Mouse (Mus musculus) heart, embryonic 14.5 days (tissue): ENCODE results near the gene Map2k5. TPM values are rescaled to one million over a fixed set of nuclear protein-coding genes. Genes with fewer than 3 reads are reported as not detected.
A peak's percentile ranks its signal among the peaks of the same experiment; 100 is the strongest.

ENCODE experiments used
- ATAC-seq: fragments of 200-750 bp; cut with Nextera tagmentation; 2 replicates; pipeline ENCODE4 v1.8.0; 2017; ENCODE audit warnings: low read depth, moderate TSS enrichment; ENCODE audit not compliant: insufficient number of reproducible peaks, insufficient read depth, low FRiP score
- H3K27ac ChIP-seq, 2 experiments: fragments of 200-500 bp in 1 of 2; fragments of 300-500 bp in 1 of 2; sonication (generic) in 1 of 2; replicated peaks in 1 of 2; 2 replicates each; pipeline ENCODE4 v1.5.1; 2012 to 2014; ENCODE audit warnings: low read depth in 2 of 2, low read length in 2 of 2, control low read depth in 1 of 2, mild to moderate bottlenecking in 1 of 2, mixed read lengths in 1 of 2; ENCODE audit not compliant: control insufficient read depth in 1 of 2, insufficient read depth in 1 of 2
- H3K27me3 ChIP-seq: fragments of 300-500 bp; sonication (generic); 2 replicates; pipeline ENCODE4 v1.6.1; 2014; ENCODE audit warnings: mild to moderate bottlenecking, low read length, control low read depth; ENCODE audit not compliant: control insufficient read depth, insufficient read depth
- H3K36me3 ChIP-seq: fragments of 300-500 bp; sonication (generic); 2 replicates; pipeline ENCODE4 v1.6.1; 2014; ENCODE audit warnings: mild to moderate bottlenecking, control low read depth, low read length, mixed read lengths; ENCODE audit not compliant: control insufficient read depth, insufficient read depth
- H3K4me1 ChIP-seq, 2 experiments: fragments of 200-500 bp in 1 of 2; fragments of 300-500 bp in 1 of 2; sonication (generic) in 1 of 2; 2 replicates each; pipeline ENCODE4 v1.6.1; 2012 to 2014; ENCODE audit warnings: low read length in 2 of 2, control low read depth in 1 of 2, mixed read lengths in 1 of 2; ENCODE audit not compliant: control insufficient read depth in 2 of 2, insufficient read depth in 2 of 2
- H3K4me2 ChIP-seq: fragments of 300-500 bp; sonication (generic); 2 replicates; pipeline ENCODE4 v1.6.1; 2014; ENCODE audit warnings: mild to moderate bottlenecking, low read length
- H3K4me3 ChIP-seq, 2 experiments: fragments of 200-500 bp in 1 of 2; fragments of 300-500 bp in 1 of 2; sonication (generic) in 1 of 2; 2 replicates each; pipeline ENCODE4 v1.5.1; 2012 to 2014; ENCODE audit warnings: low read length in 2 of 2, mild to moderate bottlenecking in 2 of 2, control low read depth in 1 of 2, low read depth in 1 of 2, moderate library complexity in 1 of 2; ENCODE audit not compliant: control insufficient read depth in 1 of 2, insufficient read depth in 1 of 2
- H3K9ac ChIP-seq: fragments of 300-500 bp; sonication (generic); 2 replicates; pipeline ENCODE4 v1.6.1; 2014; ENCODE audit warnings: mild to moderate bottlenecking, low read length
- H3K9me3 ChIP-seq: fragments of 300-500 bp; sonication (generic); 2 replicates; pipeline ENCODE4 v1.6.1; 2016; ENCODE audit warnings: low read length, control low read depth; ENCODE audit not compliant: control insufficient read depth
- WGBS: fragments of 180-500 bp; shearing (Covaris S2); extraction: QIAGEN DNeasy Blood & Tissue Kit; methylation state at CpG from one replicate; pipeline ENCODE4 v1.1.7; 2014; 5-methylcytosine and 5-hydroxymethylcytosine counted together
- polyA plus RNA-seq: library from polyadenylated mRNA; unstranded; fragments of >200 nt; fragmentation: Nextera tagmentation; extraction: Ambion mirVana; gene quantifications from 2 replicates; pipeline ENCODE4 v1.2.1, GENCODE M21; 2014

The Map2k5 gene
- polyA plus RNA-seq, 1 experiment from 2014 or later, result 32.5 TPM

DNA sequence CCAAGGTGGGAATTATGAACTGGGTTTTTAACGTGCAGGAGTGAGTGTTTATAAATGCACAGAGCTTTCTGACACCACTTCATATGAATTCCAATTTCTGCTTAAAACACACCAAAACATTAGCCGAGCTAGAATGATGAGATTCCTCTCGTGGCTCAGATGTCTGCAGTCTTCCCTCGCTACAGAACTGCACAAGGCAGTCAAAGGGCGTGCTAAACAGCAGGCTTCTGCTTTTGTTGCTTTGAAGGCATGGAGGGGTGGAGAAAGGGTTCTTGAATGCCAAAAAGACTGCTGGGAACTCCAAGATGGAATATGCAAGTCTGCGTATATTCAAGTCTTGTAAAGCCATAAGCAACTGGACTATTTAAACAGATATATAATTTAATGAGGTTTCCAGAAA, 38.4 kb downstream of the Map2k5 start:
- WGBS, result 83% methylated on average over 6 of the region's 6 CpGs
- Histone ChIP-seq H3K27me3 (no peaks in the 10 kb centered on the region), H3K9ac (no peak overlapping the region), H3K4me1 (no peaks in the 10 kb centered on the region), H3K9me3 (no peaks in the 10 kb centered on the region), H3K4me2 (no peak overlapping the region), H3K4me3 (no peak overlapping the region), H3K27ac (no peak overlapping the region), H3K36me3 (peaks cover 51% of the 10 kb centered on the region)
- ATAC-seq, result no peak

DNA sequence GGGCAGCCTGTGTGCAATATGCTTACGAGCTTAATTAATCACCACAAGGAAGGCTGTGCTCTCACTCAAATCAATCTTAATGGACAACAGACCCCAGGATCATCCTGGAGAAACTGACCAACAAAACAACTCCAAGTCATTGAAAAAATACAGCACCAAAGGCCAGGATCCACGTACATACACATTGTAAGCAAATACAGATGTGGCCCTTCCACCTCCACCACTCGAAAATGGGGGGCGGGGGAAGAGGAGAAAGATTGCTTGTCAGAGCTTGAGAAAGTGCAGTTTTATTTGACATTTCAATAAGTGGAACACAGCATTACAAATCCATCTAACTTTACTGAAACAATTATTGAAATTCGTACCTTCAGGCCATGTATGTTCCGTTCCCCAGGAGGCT, 39.0 kb downstream of the Map2k5 start:
- Histone ChIP-seq H3K27ac (no peak overlapping the region), H3K4me1 (no peaks in the 10 kb centered on the region), H3K4me3 (no peak overlapping the region), H3K27me3 (no peaks in the 10 kb centered on the region), H3K36me3 (peaks cover 56% of the 10 kb centered on the region), H3K9me3 (no peaks in the 10 kb centered on the region), H3K9ac (no peak overlapping the region), H3K4me2 (no peak overlapping the region)
- WGBS, result 85% methylated on average over 6 of the region's 6 CpGs
- ATAC-seq, result no peak

DNA sequence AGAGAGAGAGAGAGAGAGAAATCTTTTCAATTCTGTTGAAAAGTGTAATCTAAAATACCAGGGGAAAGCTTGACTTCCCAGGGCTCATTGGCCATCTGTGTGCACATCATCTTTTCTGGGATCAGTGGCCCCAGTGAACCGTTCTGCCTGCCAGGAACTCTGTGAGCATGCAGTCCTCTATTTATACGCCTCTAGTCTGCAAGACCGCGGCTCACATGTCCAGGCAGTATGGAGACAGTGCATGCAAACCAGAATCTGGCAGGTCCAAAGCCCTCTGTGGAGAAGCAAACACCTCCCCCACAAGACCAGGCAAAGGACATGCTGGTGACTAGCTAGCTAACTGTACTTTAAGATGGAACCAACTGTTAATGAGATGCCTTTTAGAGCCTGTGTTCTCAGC, 41.9 kb downstream of the Map2k5 start:
- no peak overlapping the region for H3K27ac ChIP-seq
- 0 out of 2 replicates have a peak, but pooled peaks cover 3% of the 10 kb centered on the region for H3K9me3 ChIP-seq
- WGBS, result 90% methylated on average over 4 of the region's 4 CpGs
- no peak overlapping the region for H3K4me3 ChIP-seq
- peaks cover 57% of the 10 kb centered on the region for H3K36me3 ChIP-seq
- H3K4me2 ChIP-seq, result no peak overlapping the region
- no peak for ATAC-seq
- no peaks in the 10 kb centered on the region for H3K4me1 ChIP-seq
- H3K27me3 ChIP-seq, result no peaks in the 10 kb centered on the region
- H3K9ac ChIP-seq, result no peak overlapping the region

DNA sequence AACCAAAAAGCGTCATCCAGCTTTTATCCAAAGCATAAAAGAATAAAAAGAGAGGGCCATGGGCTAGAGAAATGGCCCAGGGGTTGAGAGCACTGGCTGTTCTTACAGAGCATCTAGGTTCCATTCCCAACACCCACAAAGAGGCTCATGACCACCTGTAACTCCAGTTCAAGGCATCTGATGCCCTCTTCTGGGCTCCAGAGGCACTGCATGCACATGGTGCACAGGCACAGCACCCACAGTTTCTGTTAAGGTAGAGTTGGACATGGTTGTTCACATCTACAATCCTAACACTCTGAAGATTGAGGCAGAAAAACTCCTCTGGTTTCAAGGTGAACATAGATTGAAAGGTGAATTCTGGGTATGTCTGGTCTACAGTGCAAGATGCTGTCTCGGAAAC, 44.6 kb downstream of the Map2k5 start:
- Histone ChIP-seq H3K4me2 (no peak overlapping the region), H3K27me3 (no peaks in the 10 kb centered on the region), H3K4me1 (peaks cover 0 to 6% of the 10 kb centered on the region in 2 experiments; a peak in 1 of 4 replicates), H3K9ac (no peak overlapping the region), H3K9me3 (0 out of 2 replicates have a peak, but pooled peaks cover 3% of the 10 kb centered on the region), H3K36me3 (peaks cover 67% of the 10 kb centered on the region), H3K4me3 (no peak overlapping the region), H3K27ac (no peak overlapping the region)
- 95% methylated on average over 2 of the region's 2 CpGs for WGBS
- no peak for ATAC-seq

DNA sequence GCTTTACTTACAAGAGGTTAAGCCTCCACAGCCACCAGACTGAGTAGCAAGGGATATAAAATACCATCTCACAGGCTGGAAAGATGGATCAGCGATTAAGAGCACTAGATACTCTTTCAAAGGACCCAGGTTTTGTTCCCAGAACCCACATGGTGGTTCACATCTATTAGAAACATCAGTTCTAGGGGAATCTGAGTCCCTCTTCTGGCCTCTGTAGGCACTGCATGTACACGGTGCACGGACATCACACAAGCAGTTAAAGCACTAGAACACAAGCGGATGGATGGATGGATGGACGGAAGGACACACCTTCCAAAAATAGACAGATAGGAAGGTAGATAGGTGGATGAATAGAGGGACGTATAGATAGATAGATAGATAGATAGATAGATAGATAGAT, 46.5 kb downstream of the Map2k5 start:
- peaks cover 55% of the 10 kb centered on the region for H3K36me3 ChIP-seq
- H3K9me3 ChIP-seq, result 0 out of 2 replicates have a peak, but pooled peaks cover 3% of the 10 kb centered on the region
- 91% methylated on average over 6 of the region's 6 CpGs for WGBS
- H3K9ac ChIP-seq, result no peak overlapping the region
- H3K4me3 ChIP-seq, result no peak overlapping the region
- no peaks in the 10 kb centered on the region for H3K27me3 ChIP-seq
- no peak for ATAC-seq
- peaks cover 0 to 6% of the 10 kb centered on the region in 2 experiments; a peak in 1 of 4 replicates for H3K4me1 ChIP-seq
- no peak overlapping the region for H3K27ac ChIP-seq
- no peak overlapping the region for H3K4me2 ChIP-seq

DNA sequence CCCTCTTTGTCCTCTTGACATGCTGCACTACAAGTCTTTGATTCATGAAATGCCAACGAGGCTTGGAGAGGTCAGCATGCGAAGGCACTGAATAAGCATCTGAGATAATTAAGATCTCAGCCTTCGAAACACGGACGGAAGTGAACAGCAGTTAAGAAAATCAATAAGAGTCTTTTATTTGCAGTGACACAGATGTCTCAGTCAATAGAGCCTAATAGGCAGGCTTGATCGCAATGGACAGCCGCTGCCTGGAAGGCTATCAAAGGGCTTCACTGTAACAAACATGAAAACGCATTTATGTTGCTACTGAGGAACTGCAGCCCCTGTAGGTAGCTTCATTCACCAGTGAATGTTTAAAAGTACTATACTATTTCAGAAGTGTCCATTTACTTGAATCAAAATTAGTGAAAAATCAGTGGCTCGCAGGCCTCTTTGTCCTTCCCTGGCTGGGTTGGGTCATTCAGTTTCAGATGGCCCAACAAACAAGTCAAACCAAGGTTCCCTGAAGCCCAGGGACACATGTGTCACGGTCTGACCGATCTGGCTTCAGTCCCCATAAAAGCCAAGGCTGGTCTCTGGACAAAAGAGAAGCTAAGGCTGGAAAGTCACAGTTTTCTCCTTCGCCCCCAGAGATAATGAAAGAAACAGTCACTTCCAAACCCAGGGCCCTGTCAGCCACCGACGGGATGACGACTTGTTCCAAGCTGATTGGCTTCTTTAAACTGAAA, 48.6 kb downstream of the Map2k5 start:
- Histone ChIP-seq H3K36me3 (peaks cover 44% of the 10 kb centered on the region), H3K27ac (peak overlapping the region in 1 of 2 experiments; percentile 5; a peak in 1 of 4 replicates)
- WGBS, result 85% methylated on average over 15 of the region's 15 CpGs

DNA sequence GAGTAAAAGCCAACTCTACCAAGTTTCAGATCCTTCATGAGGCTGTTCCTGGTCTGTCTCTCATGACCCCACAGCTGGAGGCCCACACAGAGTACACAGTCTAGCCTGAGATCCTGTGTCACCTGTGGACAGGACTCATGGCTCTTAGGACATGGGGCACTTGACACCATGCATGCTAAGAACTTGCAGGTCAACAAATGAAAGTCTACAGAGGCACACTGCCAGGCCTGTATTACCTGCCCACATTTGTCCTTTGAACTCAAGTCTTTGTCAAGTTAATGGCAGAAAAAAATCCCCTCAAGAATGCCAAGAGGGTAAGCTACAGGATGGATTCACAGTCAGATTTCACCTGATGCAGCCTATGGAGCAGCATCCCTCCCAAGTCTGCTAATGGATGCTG, 62.5 kb downstream of the Map2k5 start:
- Histone ChIP-seq H3K4me2 (no peak overlapping the region), H3K4me3 (no peak overlapping the region), H3K4me1 (peaks cover 4 to 10% of the 10 kb centered on the region in 2 experiments; a peak in 3 of 4 replicates), H3K27me3 (no peaks in the 10 kb centered on the region), H3K27ac (no peak overlapping the region), H3K9me3 (no peaks in the 10 kb centered on the region), H3K9ac (no peak overlapping the region), H3K36me3 (peaks cover 11% of the 10 kb centered on the region)
- no peak for ATAC-seq

More for the DNA sequence above, 48.6 kb downstream of the Map2k5 start:
- ATAC-seq, result no peak
- no peak overlapping the region for H3K9ac ChIP-seq
- H3K4me3 ChIP-seq, result no peak overlapping the region
- H3K4me2 ChIP-seq, result no peak overlapping the region
- H3K9me3 ChIP-seq, result 0 out of 2 replicates have a peak, but pooled peaks cover 3% of the 10 kb centered on the region
- H3K27me3 ChIP-seq, result no peaks in the 10 kb centered on the region
- peaks cover 0 to 6% of the 10 kb centered on the region in 2 experiments; a peak in 1 of 4 replicates for H3K4me1 ChIP-seq
